Mouse (Mus musculus) frontal cortex, postnatal 36 days (tissue): ENCODE measurements around the gene Arhgap20.

Experiments
- DNase-seq, 2 experiments: peaks; one replicate each; pipeline ENCODE4 v3.0.0; 2022; ENCODE audit warnings: low spot score in 2 of 2

The Arhgap20 gene

DNA sequence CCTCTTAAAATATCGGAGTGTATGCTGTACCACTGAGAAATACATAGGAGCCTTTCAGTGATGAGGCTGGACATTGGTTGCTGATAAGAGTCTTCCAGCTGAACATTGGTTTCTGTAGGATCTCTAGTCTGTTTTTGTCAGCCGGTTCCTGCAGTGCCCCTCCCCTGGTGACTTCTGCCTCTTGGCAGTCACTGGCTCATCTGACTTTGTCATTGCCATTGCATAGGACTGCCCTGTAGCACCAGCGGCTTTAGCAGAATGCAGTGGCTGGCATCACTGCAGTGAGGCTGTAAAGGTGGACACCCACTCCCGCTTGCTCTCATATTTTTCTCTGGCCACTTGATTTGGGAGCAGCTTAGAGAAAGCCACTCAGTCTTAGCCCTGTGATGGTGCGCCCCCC, 33.1 kb downstream of the Arhgap20 start:
- no peak for DNase-seq

DNA sequence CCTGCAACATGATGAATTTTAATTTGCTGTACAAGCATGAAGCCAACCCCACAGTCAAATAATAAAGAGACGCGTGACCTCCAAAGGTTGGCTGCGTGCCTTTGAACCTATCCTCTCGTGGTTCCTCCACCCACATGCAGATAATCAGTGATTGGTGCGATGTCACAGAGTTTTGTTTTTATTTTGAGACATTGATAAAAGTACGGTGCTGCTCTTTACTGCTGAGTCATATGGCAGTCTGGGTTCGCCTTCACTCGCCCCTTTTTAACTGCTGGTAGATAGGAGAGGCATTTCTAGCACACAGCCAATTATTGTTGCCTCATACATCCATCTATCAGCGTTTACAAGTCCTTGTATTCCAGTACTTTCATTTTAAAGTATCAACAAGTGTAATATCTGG, 34.0 kb downstream of the Arhgap20 start:
- DNase-seq = no peak

DNA sequence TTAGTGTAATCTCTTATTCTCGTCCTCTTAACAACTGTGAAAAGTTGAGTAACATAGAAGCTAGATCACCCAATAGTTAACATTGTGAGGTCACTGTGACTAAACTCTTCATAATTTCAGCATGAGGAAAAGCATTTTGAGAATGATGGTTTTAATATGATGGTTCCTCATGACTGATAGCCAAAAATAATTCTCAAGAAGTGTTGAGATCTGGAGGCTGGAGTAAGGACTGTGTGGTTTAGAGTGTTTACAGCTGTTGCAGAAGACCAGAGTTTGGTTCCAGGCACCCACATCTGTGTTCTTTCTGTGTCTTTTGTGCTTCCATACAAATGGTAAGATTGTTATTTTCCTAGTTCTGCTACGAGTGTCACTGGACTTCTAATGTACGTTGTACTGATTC, 42.1 kb downstream of the Arhgap20 start:
- no peak for DNase-seq

DNA sequence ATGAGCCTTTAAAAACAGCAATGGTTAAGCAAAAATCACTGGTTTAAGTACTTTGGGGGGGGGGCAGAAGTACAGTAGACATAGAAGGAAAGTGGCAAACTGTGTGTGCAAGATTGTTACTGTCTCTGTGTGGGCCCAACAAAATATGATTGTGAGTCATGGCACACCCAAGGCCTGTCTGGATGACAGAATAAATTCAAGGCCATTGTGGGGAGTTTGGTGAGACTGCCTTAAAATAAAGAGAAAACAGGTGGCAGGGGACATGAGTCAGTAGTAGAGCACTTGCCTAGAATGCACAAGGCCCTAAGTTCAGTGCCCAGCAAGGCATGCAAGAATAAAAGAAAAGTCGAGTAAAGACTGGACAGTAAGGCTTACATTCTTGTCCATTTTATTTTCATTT, 47.8 kb downstream of the Arhgap20 start:
- no peak for DNase-seq

DNA sequence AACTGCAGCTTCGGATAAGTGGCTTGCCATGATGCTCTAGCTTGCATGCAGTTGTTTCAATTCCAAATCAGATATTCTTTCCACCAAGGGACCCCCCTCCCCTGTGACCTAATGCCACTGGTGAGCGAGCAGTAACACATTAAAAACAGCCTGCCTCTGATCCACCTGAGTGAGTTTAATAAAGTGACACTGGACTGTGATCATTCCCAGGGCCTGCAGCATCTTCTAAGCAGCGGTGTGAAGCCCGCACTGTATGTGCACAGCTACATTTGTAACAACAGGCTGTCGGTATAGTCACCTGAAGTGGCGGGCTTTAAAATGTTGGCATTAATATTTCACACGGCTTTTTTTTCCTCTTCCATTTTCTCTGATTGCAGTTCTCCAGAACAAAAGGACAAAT, 59.4 kb downstream of the Arhgap20 start:
- DNase-seq = no peak

DNA sequence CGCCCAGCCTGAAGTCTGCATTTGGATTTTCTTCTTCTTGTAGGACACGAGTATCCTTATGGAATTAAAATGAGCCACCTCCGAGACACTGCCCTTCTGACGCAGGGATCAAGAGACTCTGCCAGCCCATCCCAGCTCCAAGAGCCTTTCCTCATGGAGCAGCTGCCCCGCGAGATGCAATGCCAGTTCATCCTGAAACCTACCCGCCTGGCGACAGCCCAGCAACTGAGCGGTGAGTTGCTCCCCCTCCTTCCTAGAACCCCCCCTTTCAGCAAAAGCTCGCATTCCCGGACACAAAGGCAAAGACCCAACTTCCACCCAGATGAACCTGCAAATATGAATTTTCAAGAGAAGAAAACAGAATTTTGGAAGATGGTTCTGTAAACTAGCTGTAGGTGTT, 66.5 kb downstream of the Arhgap20 start:
- DNase-seq = no peak

DNA sequence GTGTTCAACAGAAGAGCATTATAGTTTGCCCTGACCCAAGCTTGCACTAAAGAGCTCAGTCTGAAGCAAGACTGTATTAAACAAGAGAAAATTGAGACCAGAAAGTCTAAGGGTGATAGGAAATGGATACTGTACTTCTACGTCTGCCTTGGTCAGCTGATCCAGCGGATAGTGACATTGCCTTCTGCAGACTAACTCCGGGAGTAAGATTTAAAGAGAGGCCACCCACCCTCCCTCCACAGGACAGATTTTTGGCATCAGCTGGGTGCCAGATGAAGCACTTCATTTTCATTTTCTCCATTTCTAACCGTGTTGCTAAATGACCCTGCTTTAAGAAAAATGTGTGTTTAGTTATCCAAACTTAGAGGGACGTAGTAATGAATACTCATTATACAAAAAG, 67.2 kb downstream of the Arhgap20 start:
- no peak for DNase-seq

DNA sequence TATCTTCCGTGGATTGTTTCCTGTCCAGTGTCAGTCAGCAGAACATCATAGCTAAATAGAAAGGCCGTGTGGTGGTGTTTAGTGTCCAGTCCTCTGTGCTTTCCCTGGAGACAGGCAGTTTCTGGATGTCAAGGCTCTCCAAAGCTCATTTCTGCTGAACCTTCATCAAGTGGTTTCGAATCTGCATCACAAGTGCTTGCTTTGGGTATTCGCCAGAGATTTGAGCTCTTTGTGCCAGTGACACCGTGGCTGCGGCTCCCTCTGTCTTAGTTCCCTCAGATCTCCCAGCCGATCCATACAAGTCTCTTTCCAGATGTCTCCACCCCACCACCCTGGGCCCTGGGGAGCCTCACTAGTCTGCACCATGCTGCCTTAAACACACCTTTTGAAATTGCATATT, 72.6 kb downstream of the Arhgap20 start:
- no peak for DNase-seq

DNA sequence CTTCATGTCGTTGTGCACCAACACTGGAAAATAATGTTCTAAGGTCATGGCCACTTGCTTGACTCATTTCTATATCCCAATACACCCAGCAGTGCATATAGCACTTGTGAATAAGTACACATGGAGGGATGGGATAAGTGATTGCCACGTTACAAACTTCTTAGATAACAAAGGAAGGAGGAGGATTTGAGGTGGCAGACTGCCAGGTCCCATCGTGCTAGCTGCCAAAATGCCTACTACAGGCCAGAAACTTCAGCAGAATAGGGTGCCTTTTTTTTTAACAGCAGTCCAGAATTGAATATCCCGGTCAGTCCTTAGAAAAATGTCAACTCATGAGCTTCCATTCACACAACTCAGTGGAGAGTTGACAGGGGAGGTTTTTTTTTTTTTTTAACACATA, 78.1 kb downstream of the Arhgap20 start:
- DNase-seq = peak in 1 of 2 experiments; percentile 37

DNA sequence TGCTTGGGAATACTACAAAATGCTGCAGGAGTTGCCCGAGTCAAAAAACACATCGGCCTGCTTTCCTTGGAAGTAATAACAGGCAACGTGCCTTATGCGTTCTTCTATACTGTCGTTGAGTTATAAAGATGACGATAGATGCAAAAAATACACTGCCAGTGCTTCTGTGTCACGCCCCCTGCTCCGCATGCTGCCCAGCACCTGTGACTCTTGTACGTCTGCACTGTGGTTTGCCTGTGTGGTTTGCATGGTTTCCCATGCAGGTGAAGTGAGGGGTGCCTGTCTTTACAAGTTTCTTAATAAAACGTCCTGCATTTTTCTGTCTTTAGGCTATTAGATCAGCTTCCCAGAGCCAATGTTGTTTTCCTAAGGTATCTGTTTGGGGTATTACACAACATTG, 80.7 kb downstream of the Arhgap20 start:
- DNase-seq = no peak

DNA sequence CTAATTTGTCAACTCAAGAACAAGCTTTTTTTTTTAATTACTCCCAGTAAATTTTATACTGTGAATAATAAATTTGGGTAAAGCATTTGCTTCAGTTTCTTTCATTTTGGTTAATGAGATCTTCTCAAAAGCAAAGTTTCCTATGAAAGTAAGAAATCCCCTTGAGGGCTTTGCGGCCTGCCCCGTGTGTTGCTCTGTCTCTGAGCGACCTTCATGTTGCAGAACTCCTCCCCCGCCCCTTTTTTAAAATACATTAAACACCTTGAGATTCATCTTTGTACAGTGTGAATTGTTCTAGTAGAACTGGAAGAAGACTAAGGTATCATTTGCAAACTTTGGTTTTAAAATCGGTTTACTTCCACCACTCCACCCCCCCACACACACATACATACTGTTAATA, 88.6 kb downstream of the Arhgap20 start:
- no peak for DNase-seq

DNA sequence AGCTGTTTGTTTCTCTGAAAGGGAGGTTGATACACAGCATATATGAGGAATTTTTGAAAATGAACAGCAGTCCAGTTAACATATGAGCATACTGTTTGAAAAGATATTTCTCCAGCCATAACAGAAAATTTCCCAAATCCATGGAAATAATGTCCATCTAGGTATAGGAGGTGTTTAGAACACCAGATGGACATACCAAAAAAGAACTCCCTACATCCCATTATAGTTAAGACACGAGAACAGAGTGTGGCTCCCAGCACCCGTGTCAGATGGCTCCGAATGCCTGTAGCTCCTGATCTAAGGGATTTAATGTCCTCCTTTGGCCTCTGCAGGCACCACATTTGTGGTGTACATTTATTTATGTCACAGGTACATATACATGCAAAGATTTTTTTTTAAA, 99.1 kb downstream of the Arhgap20 start:
- no peak for DNase-seq

DNA sequence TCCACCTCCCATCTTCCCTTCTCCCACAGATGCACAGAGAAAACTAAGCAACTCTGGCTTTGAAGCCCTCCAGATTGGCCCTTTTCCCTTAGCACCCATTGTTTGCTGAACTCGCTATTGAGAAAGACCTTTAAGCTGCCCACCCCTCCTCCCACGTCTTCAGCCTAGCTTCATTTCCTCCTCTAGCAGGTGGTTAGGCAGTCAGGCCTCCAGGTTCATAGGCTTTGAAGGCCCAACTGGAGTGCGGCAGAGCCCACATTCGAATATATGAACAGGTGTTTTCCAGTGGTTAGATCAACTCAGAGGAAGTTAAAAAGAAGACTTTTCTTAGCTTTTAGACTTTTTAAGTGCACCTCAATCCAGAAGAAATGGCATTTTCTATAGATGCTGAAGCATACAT, 101.5 kb downstream of the Arhgap20 start:
- DNase-seq = no peak

DNA sequence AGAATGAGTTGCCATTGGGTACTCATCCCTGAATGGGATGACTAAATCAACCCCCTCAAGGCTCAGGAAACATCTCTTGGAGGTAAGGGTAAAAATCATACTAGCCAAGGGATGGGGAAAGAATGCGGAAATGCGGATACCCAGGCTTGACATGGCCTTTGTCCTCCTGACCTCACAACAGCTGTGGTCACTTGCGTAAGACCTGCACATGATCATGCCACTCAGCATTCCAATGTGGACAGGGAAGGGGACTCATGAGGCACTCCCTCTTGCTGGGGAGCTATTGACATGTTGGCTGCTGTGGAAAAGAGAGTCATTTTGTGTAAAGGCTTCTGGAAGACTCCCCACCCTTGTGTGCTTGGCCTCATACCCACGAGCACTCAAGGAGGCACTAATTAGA, 103.9 kb downstream of the Arhgap20 start:
- no peak for DNase-seq

DNA sequence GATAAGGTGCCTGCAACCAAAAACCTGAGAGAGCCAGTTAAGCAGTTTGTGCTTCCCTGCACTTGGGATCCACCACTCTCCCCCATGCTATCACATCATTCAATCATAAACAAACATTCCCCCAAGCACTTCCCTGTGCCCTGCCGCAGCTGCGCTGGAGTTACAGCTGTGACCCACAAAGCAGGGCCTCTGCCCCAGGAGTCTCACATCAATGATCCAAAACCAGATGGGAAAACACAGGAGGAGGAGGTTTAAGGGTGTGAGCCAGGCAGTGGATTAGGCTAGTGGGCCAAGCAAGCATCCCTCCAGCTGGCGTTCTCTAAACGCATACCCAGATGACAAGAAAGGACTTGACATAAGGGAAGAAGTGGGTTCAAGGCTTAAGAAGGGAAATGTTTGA, 109.2 kb downstream of the Arhgap20 start:
- DNase-seq = no peak

DNA sequence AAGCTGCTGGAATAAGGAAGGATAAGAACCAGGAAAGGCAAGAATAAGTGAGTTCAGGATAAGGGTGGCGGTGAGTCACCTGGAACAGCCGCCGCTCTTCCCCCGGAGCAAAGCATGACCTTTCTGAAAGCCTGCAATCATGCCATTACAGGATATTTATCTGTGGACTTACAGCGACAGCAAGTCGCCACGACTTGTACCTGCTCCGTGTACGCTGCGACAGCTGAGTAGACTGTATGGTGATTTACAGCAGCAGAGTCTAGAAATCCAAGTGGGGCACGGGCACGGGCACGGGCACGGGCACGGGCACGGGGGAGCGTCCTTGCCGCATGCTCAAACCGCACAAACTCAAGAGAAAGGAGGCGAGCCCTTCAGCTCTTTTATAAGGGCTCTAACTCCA, 110.4 kb downstream of the Arhgap20 start:
- DNase-seq = no peak

DNA sequence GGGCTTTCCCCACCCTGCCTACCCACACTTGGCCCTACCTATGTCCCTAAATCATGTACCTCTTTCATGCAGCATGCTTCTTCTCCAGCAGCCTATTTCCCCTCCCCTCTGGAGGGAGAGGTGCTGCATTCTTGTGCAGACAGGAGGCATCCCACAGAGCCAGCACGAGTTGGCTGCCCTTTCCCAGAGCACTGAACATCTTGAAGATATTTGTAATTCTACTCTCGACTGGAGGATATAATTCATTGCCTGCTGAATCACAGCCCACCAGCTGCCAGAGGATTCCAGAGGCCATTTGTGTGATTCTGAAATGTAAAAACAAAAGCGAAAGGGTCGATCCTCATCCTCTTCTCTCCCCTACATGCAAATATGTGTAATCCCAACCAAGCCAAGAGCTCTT, 116.2 kb downstream of the Arhgap20 start:
- peak in 1 of 2 experiments; percentile 26 for DNase-seq

DNA sequence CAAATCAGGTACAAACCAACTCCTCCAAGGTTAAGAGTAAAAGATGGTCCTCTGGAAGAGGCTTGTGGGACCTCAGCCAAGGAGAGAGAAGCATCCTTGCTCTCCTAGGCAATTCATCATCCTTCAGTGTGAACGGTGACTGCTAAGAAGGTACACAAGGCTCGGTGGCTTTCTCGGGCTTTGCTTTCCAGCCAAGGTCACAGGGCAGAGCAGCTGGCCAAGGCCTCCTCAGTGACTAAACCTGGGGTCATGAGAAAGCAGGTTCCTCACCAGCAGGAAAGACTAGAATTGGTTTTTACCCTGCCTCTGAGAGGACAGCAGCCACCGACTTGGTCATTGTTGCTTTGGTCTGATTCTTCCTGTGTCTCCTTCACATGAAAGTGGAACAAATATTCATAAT, 116.7 kb downstream of the Arhgap20 start:
- no peak for DNase-seq

DNA sequence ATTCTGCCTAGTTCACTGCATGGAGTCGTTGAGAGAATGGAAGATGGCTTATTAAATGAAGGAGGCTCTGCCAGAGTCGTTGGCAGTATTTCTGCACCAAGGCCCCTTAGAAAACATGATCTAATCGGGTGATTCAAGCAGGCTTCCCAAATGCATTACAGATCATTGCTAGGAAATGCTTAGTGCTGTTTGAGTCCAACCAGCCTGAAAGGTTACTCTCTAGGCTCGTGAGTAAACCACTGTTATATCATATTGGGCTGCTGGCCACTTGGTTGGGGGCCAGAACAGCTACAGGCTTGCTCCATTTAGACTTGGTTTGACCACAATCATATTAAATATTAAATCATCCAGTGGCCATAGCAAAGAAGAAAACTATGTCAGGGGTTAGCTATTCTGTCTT, 118.2 kb downstream of the Arhgap20 start:
- DNase-seq = no peak

DNA sequence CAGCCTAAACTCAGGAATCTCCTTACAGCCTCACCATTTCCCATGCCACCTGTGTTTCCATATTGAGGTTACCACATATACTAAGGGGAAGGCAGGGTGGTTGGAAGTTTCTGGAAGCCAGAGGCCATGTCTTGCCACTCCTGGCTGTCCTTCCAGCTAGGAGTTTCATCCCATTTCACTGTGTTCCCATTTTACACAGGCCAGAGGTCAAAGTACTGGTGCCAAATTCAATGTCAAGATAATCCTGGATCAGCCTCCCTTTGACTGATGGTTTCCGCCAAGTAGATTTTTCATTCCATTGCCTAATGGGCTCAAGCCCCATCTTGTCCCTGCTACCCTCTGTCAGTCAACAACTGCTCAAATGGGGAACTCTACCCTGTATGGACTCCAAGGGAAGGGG, 127.8 kb downstream of the Arhgap20 start:
- DNase-seq = no peak
